Mouse (Mus musculus): Measurements from ENCODE around the gene Dusp1. TPM values are rescaled to one million over a fixed set of nuclear protein-coding genes. Genes with fewer than 3 reads are reported as not detected.

The Dusp1 gene
- polyA plus RNA-seq, 1 experiment from 2014 or later, result 35.7 TPM

DNA sequence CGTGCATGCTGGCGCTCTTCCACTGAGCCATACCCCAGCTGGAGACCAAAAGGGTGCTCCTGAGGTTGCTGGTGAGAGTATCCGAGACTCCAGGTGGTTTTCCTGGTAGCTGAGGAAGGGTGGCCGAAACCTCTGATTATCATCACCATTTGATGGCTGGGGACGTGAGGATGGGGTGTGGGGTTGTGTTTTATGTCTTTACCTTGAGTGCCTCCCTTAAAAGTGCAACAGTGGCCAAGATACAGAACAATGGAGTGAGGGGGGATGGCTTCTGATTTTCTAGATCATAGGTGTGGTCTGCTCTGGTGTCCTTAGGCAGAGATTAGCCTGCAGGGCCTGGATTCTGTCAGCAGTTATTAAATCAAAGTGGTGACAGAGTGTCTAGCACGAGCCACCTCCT is 17.5 kb upstream of the Dusp1 start:
- Histone ChIP-seq H3K27me3 (ENCODE audit: control insufficient read depth, insufficient read depth, low read length) (no peaks in the 10 kb centered on the region), H3K4me1 (ENCODE audit: control insufficient read depth, insufficient read depth, low read length) (peaks cover 78% of the 10 kb centered on the region), H3K27ac (ENCODE audit: low read length) (no peak overlapping the region), H3K4me2 (ENCODE audit: low read depth, low read length) (no peak overlapping the region), H3K36me3 (ENCODE audit: control insufficient read depth, insufficient read depth) (peaks cover 3% of the 10 kb centered on the region; the same call in 1 of the 2 replicates), H3K4me3 (ENCODE audit: low read length) (no peak overlapping the region), H3K9ac (ENCODE audit: low read length) (no peak overlapping the region), H3K9me3 (replicated peaks; ENCODE audit: control insufficient read depth, low read length) (no peaks in the 10 kb centered on the region)
- WGBS, result 49% methylated on average over 6 of the region's 6 CpGs
- ATAC-seq (replicated peaks; ENCODE audit: extremely low read depth, insufficient read depth, low FRiP score), result no peak

DNA sequence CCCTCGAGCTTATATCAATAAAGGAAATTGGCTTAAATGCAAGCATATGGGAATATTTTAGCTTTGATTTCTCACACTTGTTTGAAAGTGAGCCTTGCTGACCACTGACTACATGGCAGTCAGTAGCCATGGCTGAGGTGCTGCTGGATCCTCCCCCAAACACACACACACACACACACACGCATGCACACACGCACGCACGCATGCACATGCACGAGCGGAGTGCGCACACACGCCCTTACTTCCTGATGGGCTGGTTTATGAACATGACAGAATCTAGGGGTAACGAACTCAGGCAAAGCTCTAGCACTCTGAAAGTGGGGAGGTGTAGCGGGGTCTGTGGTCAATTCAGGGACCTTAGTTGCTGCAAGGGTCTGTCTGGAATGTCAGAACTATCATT is 16.8 kb upstream of the Dusp1 start:
- Histone ChIP-seq H3K27me3 (ENCODE audit: control insufficient read depth, insufficient read depth, low read length) (no peaks in the 10 kb centered on the region), H3K27ac (ENCODE audit: low read length) (no peak overlapping the region), H3K9me3 (replicated peaks; ENCODE audit: control insufficient read depth, low read length) (no peaks in the 10 kb centered on the region), H3K36me3 (ENCODE audit: control insufficient read depth, insufficient read depth) (peaks cover 3% of the 10 kb centered on the region; the same call in 1 of the 2 replicates), H3K4me1 (ENCODE audit: control insufficient read depth, insufficient read depth, low read length) (peaks cover 78% of the 10 kb centered on the region), H3K4me3 (ENCODE audit: low read length) (no peak overlapping the region), H3K9ac (ENCODE audit: low read length) (no peak overlapping the region), H3K4me2 (ENCODE audit: low read depth, low read length) (no peak overlapping the region)
- WGBS, result 91% methylated on average over 11 of the region's 11 CpGs
- ATAC-seq (replicated peaks; ENCODE audit: extremely low read depth, insufficient read depth, low FRiP score), result no peak

GRCm38 (mm10) chr17:26578162-26578561 is 16.2 kb upstream of the Dusp1 start:
- Histone ChIP-seq H3K27ac (ENCODE audit: low read length) (no peak overlapping the region), H3K4me1 (ENCODE audit: control insufficient read depth, insufficient read depth, low read length) (peaks cover 75% of the 10 kb centered on the region)

GRCm38 (mm10) chr17:26577309-26577708 is 15.4 kb upstream of the Dusp1 start:
- ATAC-seq (replicated peaks; ENCODE audit: extremely low read depth, insufficient read depth, low FRiP score), result no peak
- Histone ChIP-seq H3K9ac (ENCODE audit: low read length) (peak overlapping the region; percentile 23), H3K4me3 (ENCODE audit: low read length) (no peak overlapping the region), H3K4me2 (ENCODE audit: low read depth, low read length) (0 out of 2 replicates have a peak overlapping the region, but pooled peaks have one; percentile 1), H3K27ac (ENCODE audit: low read length) (peak overlapping the region; percentile 44), H3K36me3 (ENCODE audit: control insufficient read depth, insufficient read depth) (peaks cover 3% of the 10 kb centered on the region; the same call in 1 of the 2 replicates), H3K27me3 (ENCODE audit: control insufficient read depth, insufficient read depth, low read length) (no peaks in the 10 kb centered on the region), H3K9me3 (replicated peaks; ENCODE audit: control insufficient read depth, low read length) (no peaks in the 10 kb centered on the region), H3K4me1 (ENCODE audit: control insufficient read depth, insufficient read depth, low read length) (peaks cover 66% of the 10 kb centered on the region)
- WGBS, result 46% methylated on average over 11 of the region's 11 CpGs

More at GRCm38 (mm10) chr17:26578162-26578561, 16.2 kb upstream of the Dusp1 start:
- WGBS, result 67% methylated on average over 7 of the region's 7 CpGs
- no peak overlapping the region for H3K4me3 ChIP-seq (ENCODE audit: low read length)
- no peaks in the 10 kb centered on the region for H3K9me3 ChIP-seq (replicated peaks; ENCODE audit: control insufficient read depth, low read length)
- no peak overlapping the region for H3K4me2 ChIP-seq (ENCODE audit: low read depth, low read length)
- ATAC-seq (replicated peaks; ENCODE audit: extremely low read depth, insufficient read depth, low FRiP score), result no peak
- peaks cover 3% of the 10 kb centered on the region; the same call in 1 of the 2 replicates for H3K36me3 ChIP-seq (ENCODE audit: control insufficient read depth, insufficient read depth)
- no peak overlapping the region for H3K9ac ChIP-seq (ENCODE audit: low read length)
- H3K27me3 ChIP-seq (ENCODE audit: control insufficient read depth, insufficient read depth, low read length), result no peaks in the 10 kb centered on the region

DNA sequence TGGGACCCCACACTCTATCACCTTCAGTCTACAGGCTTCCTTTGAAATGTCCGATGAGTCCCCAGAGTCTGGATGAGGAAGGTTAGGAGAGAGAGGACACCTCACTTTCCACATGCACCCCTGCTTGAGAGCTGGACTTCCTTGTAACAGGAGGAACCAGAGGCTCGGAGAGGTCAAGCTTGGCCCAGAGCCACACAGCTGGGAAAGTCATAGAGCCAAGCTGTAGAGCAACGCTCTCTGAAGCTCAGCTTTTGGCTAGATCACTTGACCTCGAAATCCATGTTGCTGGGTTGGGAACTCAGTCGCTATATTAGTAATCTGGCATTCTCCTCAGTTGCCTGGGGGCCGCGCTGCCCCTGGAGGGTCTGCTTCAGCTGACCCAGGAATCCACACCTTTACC is 14.9 kb upstream of the Dusp1 start:
- Histone ChIP-seq H3K9ac (ENCODE audit: low read length) (peak overlapping the region; percentile 23), H3K36me3 (ENCODE audit: control insufficient read depth, insufficient read depth) (peaks cover 3% of the 10 kb centered on the region; the same call in 1 of the 2 replicates), H3K4me1 (ENCODE audit: control insufficient read depth, insufficient read depth, low read length) (peaks cover 62% of the 10 kb centered on the region), H3K27me3 (ENCODE audit: control insufficient read depth, insufficient read depth, low read length) (no peaks in the 10 kb centered on the region), H3K9me3 (replicated peaks; ENCODE audit: control insufficient read depth, low read length) (no peaks in the 10 kb centered on the region), H3K27ac (ENCODE audit: low read length) (peak overlapping the region; percentile 44), H3K4me2 (ENCODE audit: low read depth, low read length) (0 out of 2 replicates have a peak overlapping the region, but pooled peaks have one; percentile 1), H3K4me3 (ENCODE audit: low read length) (no peak overlapping the region)
- no peak for ATAC-seq (replicated peaks; ENCODE audit: extremely low read depth, insufficient read depth, low FRiP score)
- WGBS, result 40% methylated on average over 7 of the region's 7 CpGs

GRCm38 (mm10) chr17:26575786-26576690 is 14.1 kb upstream of the Dusp1 start:
- Histone ChIP-seq H3K4me2 (ENCODE audit: low read depth, low read length) (no peak overlapping the region), H3K4me3 (ENCODE audit: low read length) (no peak overlapping the region), H3K9ac (ENCODE audit: low read length) (peak overlapping the region; percentile 23; the same call in 1 of the 2 replicates), H3K9me3 (replicated peaks; ENCODE audit: control insufficient read depth, low read length) (no peaks in the 10 kb centered on the region), H3K36me3 (ENCODE audit: control insufficient read depth, insufficient read depth) (no peaks in the 10 kb centered on the region), H3K27ac (ENCODE audit: low read length) (peak overlapping the region; percentile 44), H3K4me1 (ENCODE audit: control insufficient read depth, insufficient read depth, low read length) (peaks cover 61% of the 10 kb centered on the region), H3K27me3 (ENCODE audit: control insufficient read depth, insufficient read depth, low read length) (no peaks in the 10 kb centered on the region)
- ATAC-seq (replicated peaks; ENCODE audit: extremely low read depth, insufficient read depth, low FRiP score), result no peak
- WGBS, result 71% methylated on average over 12 of the region's 12 CpGs

GRCm38 (mm10) chr17:26574701-26575100 is 12.8 kb upstream of the Dusp1 start:
- Histone ChIP-seq H3K9ac (ENCODE audit: low read length) (no peak overlapping the region; the same call in 1 of the 2 replicates), H3K27ac (ENCODE audit: low read length) (peak overlapping the region; percentile 6; the same call in 1 of the 2 replicates), H3K9me3 (replicated peaks; ENCODE audit: control insufficient read depth, low read length) (no peaks in the 10 kb centered on the region), H3K4me1 (ENCODE audit: control insufficient read depth, insufficient read depth, low read length) (peaks cover 61% of the 10 kb centered on the region), H3K36me3 (ENCODE audit: control insufficient read depth, insufficient read depth) (no peaks in the 10 kb centered on the region), H3K4me2 (ENCODE audit: low read depth, low read length) (no peak overlapping the region), H3K27me3 (ENCODE audit: control insufficient read depth, insufficient read depth, low read length) (no peaks in the 10 kb centered on the region), H3K4me3 (ENCODE audit: low read length) (no peak overlapping the region)
- no peak for ATAC-seq (replicated peaks; ENCODE audit: extremely low read depth, insufficient read depth, low FRiP score)
- 76% methylated on average over 5 of the region's 5 CpGs for WGBS

DNA sequence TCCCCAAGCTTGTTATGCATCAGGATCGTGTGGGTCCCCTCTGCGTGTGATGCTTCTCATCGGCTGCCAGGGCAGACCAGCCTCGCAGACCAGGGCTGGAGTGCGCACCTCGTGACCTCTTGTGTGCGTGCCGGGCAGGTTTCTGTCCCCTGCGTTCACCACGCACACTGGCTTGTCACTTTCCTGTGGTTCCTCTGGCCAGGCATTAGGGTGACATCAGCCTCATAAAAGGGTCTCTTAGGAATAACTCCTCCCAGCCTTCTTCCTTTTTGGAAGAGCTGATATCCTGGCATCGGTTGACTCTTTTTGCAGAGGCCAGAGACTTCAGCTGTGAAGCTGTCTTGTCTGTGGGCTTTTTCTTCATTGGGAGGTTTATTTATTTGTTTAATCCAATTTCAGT is 12.2 kb upstream of the Dusp1 start:
- WGBS, result 60% methylated on average over 11 of the region's 11 CpGs

DNA sequence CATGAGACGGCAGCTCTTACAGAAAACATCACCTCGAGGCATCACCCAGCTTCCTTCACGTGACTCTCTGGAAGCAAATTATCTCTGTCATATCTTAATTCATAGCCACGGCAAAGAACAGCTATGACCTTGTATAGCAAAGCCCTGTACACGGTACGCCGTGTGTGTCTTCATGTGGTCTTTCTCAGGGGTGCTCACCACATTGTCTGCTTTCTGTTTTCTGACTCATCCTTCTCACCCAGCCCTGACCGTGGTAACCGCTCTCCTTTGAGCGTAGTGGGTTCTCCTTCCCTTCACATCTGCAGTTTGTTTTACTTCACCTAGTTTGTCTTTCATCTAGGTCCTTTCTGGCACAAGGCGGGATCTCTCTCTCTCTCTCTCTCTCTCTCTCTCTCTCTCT is 10.3 kb upstream of the Dusp1 start:
- no peak for ATAC-seq (replicated peaks; ENCODE audit: extremely low read depth, insufficient read depth, low FRiP score)
- Histone ChIP-seq H3K4me2 (ENCODE audit: low read depth, low read length) (no peak overlapping the region), H3K4me1 (ENCODE audit: control insufficient read depth, insufficient read depth, low read length) (peaks cover 46% of the 10 kb centered on the region), H3K36me3 (ENCODE audit: control insufficient read depth, insufficient read depth) (peaks cover 8% of the 10 kb centered on the region), H3K9me3 (replicated peaks; ENCODE audit: control insufficient read depth, low read length) (no peaks in the 10 kb centered on the region), H3K27ac (ENCODE audit: low read length) (peak overlapping the region; percentile 25; the same call in 1 of the 2 replicates), H3K9ac (ENCODE audit: low read length) (no peak overlapping the region), H3K4me3 (ENCODE audit: low read length) (no peak overlapping the region), H3K27me3 (ENCODE audit: control insufficient read depth, insufficient read depth, low read length) (no peaks in the 10 kb centered on the region)
- 87% methylated on average over 11 of the region's 11 CpGs for WGBS

More for the DNA sequence above, 12.2 kb upstream of the Dusp1 start:
- Histone ChIP-seq H3K27ac (ENCODE audit: low read length) (peak overlapping the region; percentile 69), H3K4me3 (ENCODE audit: low read length) (no peak overlapping the region), H3K4me1 (ENCODE audit: control insufficient read depth, insufficient read depth, low read length) (peaks cover 56% of the 10 kb centered on the region), H3K27me3 (ENCODE audit: control insufficient read depth, insufficient read depth, low read length) (no peaks in the 10 kb centered on the region), H3K36me3 (ENCODE audit: control insufficient read depth, insufficient read depth) (no peaks in the 10 kb centered on the region), H3K4me2 (ENCODE audit: low read depth, low read length) (0 out of 2 replicates have a peak overlapping the region, but pooled peaks have one; percentile 8), H3K9ac (ENCODE audit: low read length) (peak overlapping the region; percentile 59), H3K9me3 (replicated peaks; ENCODE audit: control insufficient read depth, low read length) (no peaks in the 10 kb centered on the region)
- peak; percentile 23; the same call in 1 of the 2 replicates for ATAC-seq (replicated peaks; ENCODE audit: extremely low read depth, insufficient read depth, low FRiP score)

Data from heart, embryonic 16.5 days (tissue).